Mouse (Mus musculus) kidney, embryonic 15.5 days (tissue): ENCODE results near the gene Ccdc188. TPM values are rescaled to one million over a fixed set of nuclear protein-coding genes. Genes with fewer than 3 reads are reported as not detected.

Experiments
- ATAC-seq: fragments of 200-750 bp; cut with Nextera tagmentation; replicated peaks from 2 replicates; pipeline ENCODE4 v1.8.0; 2017; ENCODE audit warnings: moderate TSS enrichment; ENCODE audit not compliant: low FRiP score
- H3K27ac ChIP-seq: fragments of 300-500 bp; sonication (generic); 2 replicates; pipeline ENCODE4 v1.5.1; 2015; ENCODE audit warnings: mild to moderate bottlenecking, inconsistent platforms
- H3K27me3 ChIP-seq: fragments of 300-500 bp; sonication (generic); 2 replicates; pipeline ENCODE4 v1.6.1; 2015; ENCODE audit warnings: inconsistent platforms
- H3K36me3 ChIP-seq: fragments of 300-500 bp; sonication (generic); 2 replicates; pipeline ENCODE4 v1.6.1; 2015; ENCODE audit warnings: inconsistent platforms
- H3K4me1 ChIP-seq: fragments of 300-500 bp; sonication (generic); 2 replicates; pipeline ENCODE4 v1.6.1; 2015; ENCODE audit warnings: inconsistent platforms
- H3K4me2 ChIP-seq: fragments of 300-500 bp; sonication (generic); 2 replicates; pipeline ENCODE4 v1.6.1; 2015; ENCODE audit warnings: moderate library complexity, mild to moderate bottlenecking, inconsistent platforms
- H3K4me3 ChIP-seq: fragments of 300-500 bp; sonication (generic); replicated peaks from 2 replicates; pipeline ENCODE4 v1.5.1; 2015; ENCODE audit warnings: mild to moderate bottlenecking, inconsistent platforms
- H3K9ac ChIP-seq: fragments of 300-500 bp; sonication (generic); 2 replicates; pipeline ENCODE4 v1.6.1; 2015; ENCODE audit warnings: mild to moderate bottlenecking, inconsistent platforms
- H3K9me3 ChIP-seq: fragments of 300-500 bp; sonication (generic); replicated peaks from 2 replicates; pipeline ENCODE4 v1.6.1; 2016; ENCODE audit warnings: inconsistent platforms
- WGBS: fragments of 180-500 bp; shearing (Covaris S2); methylation state at CpG from one replicate; pipeline ENCODE4 v1.1.7; 2015; ENCODE audit warnings: mixed read lengths; 5-methylcytosine and 5-hydroxymethylcytosine counted together
- polyA plus RNA-seq: library from polyadenylated mRNA; unstranded; fragments of >200 nt; fragmentation: Nextera tagmentation; extraction: Ambion mirVana; gene quantifications from 2 replicates; pipeline ENCODE4 v1.2.1, GENCODE M21; 2015

The Ccdc188 gene
- polyA plus RNA-seq, 1 experiment from 2014 or later, result not detected

- 26% methylated on average over 6 of the region's 8 CpGs for whole genome bisulfite sequencing
- peaks cover 10% of the 10 kb centered on the region for H3K27me3 ChIP-seq
- H3K4me2 ChIP-seq, result no peak overlapping the region
- no peaks in the 10 kb centered on the region for H3K9me3 ChIP-seq
- no peak overlapping the region for H3K27ac ChIP-seq
- H3K4me1 ChIP-seq, result 0 out of 2 replicates have a peak, but pooled peaks cover 5% of the 10 kb centered on the region
- H3K9ac ChIP-seq, result no peak overlapping the region
- H3K36me3 ChIP-seq, result no peaks in the 10 kb centered on the region
- no peak overlapping the region for H3K4me3 ChIP-seq
- peak; percentile 35 for ATAC-seq
Observed at GRCm38 (mm10) chr16:18210701-18211416, 6.8 kb upstream of the Ccdc188 start.

- 48% methylated on average over 10 of the region's 10 CpGs for WGBS
- no peak overlapping the region for H3K4me3 ChIP-seq
- 0 out of 2 replicates have a peak, but pooled peaks have one; percentile 40 for ATAC-seq
- no peak overlapping the region for H3K27ac ChIP-seq
- H3K4me1 ChIP-seq, result 0 out of 2 replicates have a peak, but pooled peaks cover 5% of the 10 kb centered on the region
- H3K27me3 ChIP-seq, result peaks cover 10% of the 10 kb centered on the region
- H3K9me3 ChIP-seq, result no peaks in the 10 kb centered on the region
- no peak overlapping the region for H3K4me2 ChIP-seq
- no peaks in the 10 kb centered on the region for H3K36me3 ChIP-seq
- H3K9ac ChIP-seq, result no peak overlapping the region
Observed at GRCm38 (mm10) chr16:18211417-18212171, 6.1 kb upstream of the Ccdc188 start.

- no peak for ATAC-seq
- H3K27ac ChIP-seq, result no peak overlapping the region
- H3K27me3 ChIP-seq, result peaks cover 10% of the 10 kb centered on the region
- no peak overlapping the region for H3K4me3 ChIP-seq
- H3K4me2 ChIP-seq, result no peak overlapping the region
- H3K36me3 ChIP-seq, result no peaks in the 10 kb centered on the region
- H3K4me1 ChIP-seq, result 0 out of 2 replicates have a peak, but pooled peaks cover 5% of the 10 kb centered on the region
- H3K9me3 ChIP-seq, result no peaks in the 10 kb centered on the region
- 49% methylated on average over 6 of the region's 6 CpGs for WGBS
- H3K9ac ChIP-seq, result no peak overlapping the region
Observed at GRCm38 (mm10) chr16:18213689-18214088, 4.0 kb upstream of the Ccdc188 start.

GRCm38 (mm10) chr16:18214858-18215257 is 2.8 kb upstream of the Ccdc188 start:
- Histone ChIP-seq H3K9me3 (no peaks in the 10 kb centered on the region), H3K4me3 (no peak overlapping the region), H3K4me1 (peaks cover 8% of the 10 kb centered on the region), H3K4me2 (no peak overlapping the region), H3K9ac (no peak overlapping the region), H3K27me3 (peaks cover 6% of the 10 kb centered on the region), H3K36me3 (no peaks in the 10 kb centered on the region), H3K27ac (no peak overlapping the region)
- WGBS, result 79% methylated on average over 7 of the region's 7 CpGs
- ATAC-seq, result no peak

- WGBS, result 76% methylated on average over 9 of the region's 9 CpGs
Observed at GRCm38 (mm10) chr16:18218580-18218996, 909 bp downstream of the Ccdc188 start.

GRCm38 (mm10) chr16:18220001-18220400 is 2.3 kb downstream of the Ccdc188 start:
- Histone ChIP-seq H3K27me3 (no peaks in the 10 kb centered on the region), H3K4me2 (no peak overlapping the region), H3K36me3 (peaks cover 32% of the 10 kb centered on the region), H3K9me3 (no peaks in the 10 kb centered on the region), H3K27ac (no peak overlapping the region), H3K4me3 (no peak overlapping the region), H3K4me1 (peaks cover 15% of the 10 kb centered on the region), H3K9ac (no peak overlapping the region)
- peak; percentile 76 for ATAC-seq
- 53% methylated on average over 8 of the region's 8 CpGs for WGBS

More at GRCm38 (mm10) chr16:18218580-18218996, 909 bp downstream of the Ccdc188 start:
- H3K4me3 ChIP-seq, result no peak overlapping the region
- no peaks in the 10 kb centered on the region for H3K9me3 ChIP-seq
- no peak overlapping the region for H3K27ac ChIP-seq
- peaks cover 15% of the 10 kb centered on the region for H3K4me1 ChIP-seq
- no peaks in the 10 kb centered on the region for H3K27me3 ChIP-seq
- H3K4me2 ChIP-seq, result no peak overlapping the region
- ATAC-seq, result no peak
- no peak overlapping the region for H3K9ac ChIP-seq
- H3K36me3 ChIP-seq, result peaks cover 18% of the 10 kb centered on the region

GRCm38 (mm10) chr16:18220856-18221542 is 3.3 kb downstream of the Ccdc188 start:
- H3K36me3 ChIP-seq, result peaks cover 42% of the 10 kb centered on the region
- H3K9me3 ChIP-seq, result no peaks in the 10 kb centered on the region
- WGBS, result 80% methylated on average over 6 of the region's 6 CpGs
- no peak overlapping the region for H3K27ac ChIP-seq
- no peak overlapping the region for H3K4me2 ChIP-seq
- H3K27me3 ChIP-seq, result no peaks in the 10 kb centered on the region
- H3K4me3 ChIP-seq, result no peak overlapping the region
- no peak overlapping the region for H3K9ac ChIP-seq
- no peak for ATAC-seq
- peaks cover 15% of the 10 kb centered on the region for H3K4me1 ChIP-seq

GRCm38 (mm10) chr16:18221543-18221898 is 3.8 kb downstream of the Ccdc188 start:
- Histone ChIP-seq H3K9ac (no peak overlapping the region), H3K4me1 (peaks cover 15% of the 10 kb centered on the region), H3K4me3 (no peak overlapping the region), H3K9me3 (no peaks in the 10 kb centered on the region), H3K27ac (no peak overlapping the region), H3K27me3 (no peaks in the 10 kb centered on the region), H3K4me2 (no peak overlapping the region), H3K36me3 (peaks cover 47% of the 10 kb centered on the region)
- no peak for ATAC-seq
- WGBS, result 75% methylated on average over 11 of the region's 11 CpGs

GRCm38 (mm10) chr16:18222188-18222587 is 4.5 kb downstream of the Ccdc188 start:
- Histone ChIP-seq H3K4me1 (peaks cover 15% of the 10 kb centered on the region), H3K27me3 (no peaks in the 10 kb centered on the region), H3K27ac (no peak overlapping the region), H3K9me3 (no peaks in the 10 kb centered on the region), H3K4me2 (no peak overlapping the region), H3K9ac (no peak overlapping the region), H3K36me3 (peaks cover 53% of the 10 kb centered on the region), H3K4me3 (no peak overlapping the region)
- no peak for ATAC-seq
- WGBS, result 83% methylated on average over 11 of the region's 11 CpGs

GRCm38 (mm10) chr16:18227187-18227586 is 9.5 kb downstream of the Ccdc188 start:
- H3K36me3 ChIP-seq, result peaks cover 60% of the 10 kb centered on the region
- no peaks in the 10 kb centered on the region for H3K9me3 ChIP-seq
- ATAC-seq, result no peak

GRCm38 (mm10) chr16:18227897-18228422 is 10.3 kb downstream of the Ccdc188 start:
- WGBS, result 91% methylated on average over 20 of the region's 20 CpGs
- Histone ChIP-seq H3K4me2 (no peak overlapping the region), H3K4me1 (peaks cover 14% of the 10 kb centered on the region), H3K9ac (no peak overlapping the region), H3K36me3 (peaks cover 53% of the 10 kb centered on the region), H3K27me3 (no peaks in the 10 kb centered on the region), H3K9me3 (no peaks in the 10 kb centered on the region), H3K27ac (no peak overlapping the region), H3K4me3 (no peak overlapping the region)
- no peak for ATAC-seq

More at GRCm38 (mm10) chr16:18227187-18227586, 9.5 kb downstream of the Ccdc188 start:
- Histone ChIP-seq H3K4me1 (peaks cover 14% of the 10 kb centered on the region), H3K4me2 (no peak overlapping the region), H3K27ac (no peak overlapping the region), H3K27me3 (no peaks in the 10 kb centered on the region), H3K4me3 (no peak overlapping the region), H3K9ac (no peak overlapping the region)
- 86% methylated on average over 13 of the region's 13 CpGs for WGBS

- Histone ChIP-seq H3K9me3 (no peaks in the 10 kb centered on the region), H3K4me1 (peaks cover 21% of the 10 kb centered on the region), H3K36me3 (peaks cover 44% of the 10 kb centered on the region), H3K27ac (no peak overlapping the region), H3K4me3 (no peak overlapping the region), H3K27me3 (no peaks in the 10 kb centered on the region), H3K9ac (no peak overlapping the region), H3K4me2 (no peak overlapping the region)
- 87% methylated on average over 4 of the region's 4 CpGs for WGBS
- no peak for ATAC-seq
Observed at GRCm38 (mm10) chr16:18228856-18229255, 11.2 kb downstream of the Ccdc188 start.
